Mouse (Mus musculus) liver, embryonic 15.5 days (tissue): ENCODE measurements around the gene 1700010I14Rik. TPM values are rescaled to one million over a fixed set of nuclear protein-coding genes. Genes with fewer than 3 reads are reported as not detected.

Source experiments
- ATAC-seq: fragments of 200-750 bp; cut with Nextera tagmentation; 2 replicates; pipeline ENCODE4 v1.8.0; 2017; ENCODE audit warnings: moderate number of reproducible peaks, mild to moderate bottlenecking, moderate library complexity; ENCODE audit not compliant: insufficient read depth
- H3K27ac ChIP-seq: fragments of 300-500 bp; sonication (generic); replicated peaks from 2 replicates; pipeline ENCODE4 v1.5.1; 2015; ENCODE audit warnings: mild to moderate bottlenecking, inconsistent platforms
- H3K27me3 ChIP-seq: fragments of 300-500 bp; sonication (generic); 2 replicates; pipeline ENCODE4 v1.6.1; 2015; ENCODE audit warnings: mild to moderate bottlenecking, inconsistent platforms
- H3K36me3 ChIP-seq: fragments of 300-500 bp; sonication (generic); replicated peaks from 2 replicates; pipeline ENCODE4 v1.6.1; 2015; ENCODE audit warnings: moderate library complexity, mild to moderate bottlenecking, inconsistent platforms
- H3K4me1 ChIP-seq: fragments of 300-500 bp; sonication (generic); replicated peaks from 2 replicates; pipeline ENCODE4 v1.6.1; 2015; ENCODE audit warnings: inconsistent platforms
- H3K4me2 ChIP-seq: fragments of 300-500 bp; sonication (generic); 2 replicates; pipeline ENCODE4 v1.6.1; 2015; ENCODE audit warnings: moderate library complexity, mild to moderate bottlenecking, inconsistent platforms
- H3K4me3 ChIP-seq: fragments of 300-500 bp; sonication (generic); replicated peaks from 2 replicates; pipeline ENCODE4 v1.5.1; 2015; ENCODE audit warnings: mild to moderate bottlenecking, inconsistent platforms
- H3K9ac ChIP-seq: fragments of 300-500 bp; sonication (generic); 2 replicates; pipeline ENCODE4 v1.6.1; 2015; ENCODE audit warnings: moderate library complexity, mild to moderate bottlenecking, inconsistent platforms
- H3K9me3 ChIP-seq: fragments of 300-500 bp; sonication (generic); replicated peaks from 2 replicates; pipeline ENCODE4 v1.6.1; 2016; ENCODE audit warnings: inconsistent platforms
- WGBS: fragments of 180-500 bp; shearing (Covaris S2); methylation state at CpG from one replicate; pipeline ENCODE4 v1.1.7; 2015; ENCODE audit warnings: mixed read lengths; ENCODE audit not compliant: insufficient replicate concordance; 5-methylcytosine and 5-hydroxymethylcytosine counted together
- polyA plus RNA-seq: library from polyadenylated mRNA; unstranded; fragments of >200 nt; fragmentation: Nextera tagmentation; extraction: Ambion mirVana; gene quantifications from 2 replicates; pipeline ENCODE4 v1.2.1, GENCODE M21; 2015

The 1700010I14Rik gene
- polyA plus RNA-seq, 1 experiment from 2014 or later: 0.56 TPM

GRCm38 (mm10) chr17:8974823-8975397 is 13.2 kb upstream of the 1700010I14Rik start:
- H3K4me3 ChIP-seq: no peak overlapping the region
- no peaks in the 10 kb centered on the region for H3K4me1 ChIP-seq
- H3K27me3 ChIP-seq: no peaks in the 10 kb centered on the region
- 47% methylated on average over 6 of the region's 6 CpGs for WGBS
- no peaks in the 10 kb centered on the region for H3K36me3 ChIP-seq
- no peak overlapping the region for H3K27ac ChIP-seq
- H3K4me2 ChIP-seq: no peak overlapping the region
- H3K9ac ChIP-seq: no peak overlapping the region
- no peak for ATAC-seq
- H3K9me3 ChIP-seq: no peaks in the 10 kb centered on the region

DNA sequence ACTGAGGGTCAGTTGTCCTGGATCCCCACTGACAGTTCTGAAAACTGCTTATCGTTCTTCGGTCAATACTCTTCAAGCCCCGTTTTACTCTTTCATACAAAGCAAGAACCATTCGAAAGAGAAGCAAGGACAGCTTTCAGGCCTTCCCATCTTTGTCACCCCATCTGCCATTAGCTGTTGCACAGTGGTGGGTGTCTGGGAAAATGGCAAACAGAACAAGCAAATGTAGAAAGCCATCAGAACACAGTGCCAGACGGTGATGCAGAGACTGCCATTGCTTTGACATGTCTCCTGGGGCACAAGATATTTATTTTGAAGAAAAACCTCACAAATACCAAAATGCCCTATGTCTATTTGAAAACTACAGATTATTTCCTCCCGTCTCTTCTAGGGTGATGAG is 11.4 kb upstream of the 1700010I14Rik start:
- Histone ChIP-seq H3K4me2 (no peak overlapping the region), H3K27me3 (no peaks in the 10 kb centered on the region), H3K9me3 (no peaks in the 10 kb centered on the region), H3K4me3 (no peak overlapping the region), H3K27ac (no peak overlapping the region), H3K9ac (no peak overlapping the region), H3K4me1 (no peaks in the 10 kb centered on the region), H3K36me3 (no peaks in the 10 kb centered on the region)
- no peak for ATAC-seq
- 71% methylated on average over 6 of the region's 6 CpGs for WGBS

GRCm38 (mm10) chr17:8977271-8977670 is 10.9 kb upstream of the 1700010I14Rik start:
- H3K9me3 ChIP-seq: no peaks in the 10 kb centered on the region
- no peak overlapping the region for H3K27ac ChIP-seq
- H3K27me3 ChIP-seq: no peaks in the 10 kb centered on the region
- no peak overlapping the region for H3K4me2 ChIP-seq
- no peaks in the 10 kb centered on the region for H3K36me3 ChIP-seq
- 52% methylated on average over 2 of the region's 2 CpGs for whole genome bisulfite sequencing
- no peaks in the 10 kb centered on the region for H3K4me1 ChIP-seq
- no peak for ATAC-seq
- H3K9ac ChIP-seq: no peak overlapping the region
- no peak overlapping the region for H3K4me3 ChIP-seq

DNA sequence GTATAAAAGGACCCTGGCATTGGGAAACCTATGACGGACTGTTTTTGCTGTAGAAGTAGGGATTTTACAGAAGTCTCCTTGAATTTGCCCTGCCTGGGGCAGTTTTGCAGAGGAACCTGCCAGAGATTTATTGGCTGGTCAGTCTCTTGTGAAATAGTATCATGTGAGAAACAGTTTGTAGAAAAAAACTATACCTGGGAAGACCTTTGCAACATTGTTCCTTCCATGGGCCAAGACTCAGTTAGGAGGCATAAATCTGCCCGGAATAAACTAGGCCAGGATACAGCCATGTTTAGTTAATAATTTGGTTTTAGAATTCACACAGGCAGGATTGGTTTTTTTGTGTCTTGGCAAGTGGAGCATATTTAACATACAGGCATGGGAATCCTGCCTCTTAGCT is 4.6 kb upstream of the 1700010I14Rik start:
- 69% methylated on average over 2 of the region's 2 CpGs for WGBS
- Histone ChIP-seq H3K4me1 (no peaks in the 10 kb centered on the region), H3K27me3 (no peaks in the 10 kb centered on the region), H3K36me3 (no peaks in the 10 kb centered on the region), H3K27ac (no peak overlapping the region), H3K4me2 (no peak overlapping the region), H3K9ac (no peak overlapping the region), H3K9me3 (no peaks in the 10 kb centered on the region), H3K4me3 (no peak overlapping the region)
- ATAC-seq: no peak

DNA sequence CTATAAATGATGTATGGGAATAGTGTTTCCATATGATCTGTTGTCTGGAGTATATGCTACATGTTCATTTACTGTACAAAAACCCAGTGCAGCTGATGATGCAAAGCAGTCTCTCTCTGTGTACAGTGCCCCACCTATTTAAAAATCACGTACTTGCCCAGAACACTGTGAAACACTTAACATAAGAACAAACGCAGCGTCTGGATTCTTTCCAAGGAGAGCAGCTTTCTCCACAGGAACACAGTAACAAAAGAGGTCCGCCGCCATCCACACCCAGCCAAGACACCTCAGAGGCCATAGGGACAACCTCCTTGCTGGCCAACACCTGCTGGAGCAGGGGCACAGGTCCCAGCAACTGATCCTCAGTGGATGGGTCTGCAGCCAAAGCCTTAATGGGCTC is 2.4 kb upstream of the 1700010I14Rik start:
- Histone ChIP-seq H3K4me3 (no peak overlapping the region), H3K4me2 (no peak overlapping the region)
- 63% methylated on average over 5 of the region's 5 CpGs for WGBS

DNA sequence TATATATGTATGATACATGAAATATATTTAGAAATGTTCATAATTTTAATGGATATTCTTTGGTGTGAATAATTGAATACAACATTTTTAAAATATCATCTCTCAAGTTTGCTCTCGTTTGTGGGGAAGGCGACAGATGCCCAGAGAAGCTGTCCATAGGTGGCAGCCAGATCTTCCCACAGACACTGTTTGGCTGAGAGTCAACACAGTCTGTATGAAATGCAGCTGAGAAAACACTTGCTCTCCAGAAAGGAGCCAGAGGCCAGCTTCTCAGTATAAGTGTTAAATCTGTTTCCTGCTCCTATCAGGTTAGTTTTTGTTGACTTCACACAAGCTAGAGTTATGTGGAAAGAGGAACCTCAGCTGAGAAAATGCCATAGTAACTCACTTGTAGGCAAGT is 1.6 kb upstream of the 1700010I14Rik start:
- Histone ChIP-seq H3K9ac (no peak overlapping the region), H3K4me3 (no peak overlapping the region), H3K4me2 (no peak overlapping the region), H3K27ac (no peak overlapping the region), H3K27me3 (no peaks in the 10 kb centered on the region), H3K4me1 (no peaks in the 10 kb centered on the region), H3K36me3 (no peaks in the 10 kb centered on the region), H3K9me3 (no peaks in the 10 kb centered on the region)
- 72% methylated on average over 2 of the region's 2 CpGs for WGBS
- ATAC-seq: no peak

More for the DNA sequence above, 2.4 kb upstream of the 1700010I14Rik start:
- ATAC-seq: no peak
- Histone ChIP-seq H3K36me3 (no peaks in the 10 kb centered on the region), H3K27me3 (no peaks in the 10 kb centered on the region), H3K9me3 (no peaks in the 10 kb centered on the region), H3K4me1 (no peaks in the 10 kb centered on the region), H3K9ac (no peak overlapping the region), H3K27ac (no peak overlapping the region)

DNA sequence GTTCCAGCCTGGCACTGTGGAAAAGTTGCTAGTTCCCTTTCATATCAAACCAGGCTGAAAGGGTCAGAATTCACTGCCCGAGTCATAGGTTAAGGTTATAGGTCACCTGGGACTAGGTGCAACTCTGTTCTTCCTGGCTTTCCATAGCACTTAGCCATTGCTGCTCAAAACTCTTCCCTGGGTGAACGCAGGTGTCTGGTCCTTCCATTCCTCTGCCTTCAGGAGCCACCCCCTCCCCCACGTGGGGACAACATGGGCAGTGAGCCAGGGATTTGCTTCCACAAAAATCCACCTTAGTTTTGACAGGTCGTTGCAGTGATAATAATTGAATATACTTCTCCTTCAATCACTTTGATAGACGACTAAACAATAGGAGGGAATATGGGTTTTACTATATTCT is 764 bp upstream of the 1700010I14Rik start:
- no peaks in the 10 kb centered on the region for H3K27me3 ChIP-seq
- H3K36me3 ChIP-seq: no peaks in the 10 kb centered on the region
- WGBS: 49% methylated on average over 5 of the region's 5 CpGs
- H3K4me2 ChIP-seq: no peak overlapping the region
- H3K4me3 ChIP-seq: no peak overlapping the region
- H3K27ac ChIP-seq: no peak overlapping the region
- H3K9me3 ChIP-seq: no peaks in the 10 kb centered on the region
- no peaks in the 10 kb centered on the region for H3K4me1 ChIP-seq
- H3K9ac ChIP-seq: no peak overlapping the region
- no peak for ATAC-seq

GRCm38 (mm10) chr17:8991160-8991559 is 3.0 kb downstream of the 1700010I14Rik start:
- 34% methylated on average over 8 of the region's 8 CpGs for WGBS
- H3K4me1 ChIP-seq: no peaks in the 10 kb centered on the region
- no peak for ATAC-seq

DNA sequence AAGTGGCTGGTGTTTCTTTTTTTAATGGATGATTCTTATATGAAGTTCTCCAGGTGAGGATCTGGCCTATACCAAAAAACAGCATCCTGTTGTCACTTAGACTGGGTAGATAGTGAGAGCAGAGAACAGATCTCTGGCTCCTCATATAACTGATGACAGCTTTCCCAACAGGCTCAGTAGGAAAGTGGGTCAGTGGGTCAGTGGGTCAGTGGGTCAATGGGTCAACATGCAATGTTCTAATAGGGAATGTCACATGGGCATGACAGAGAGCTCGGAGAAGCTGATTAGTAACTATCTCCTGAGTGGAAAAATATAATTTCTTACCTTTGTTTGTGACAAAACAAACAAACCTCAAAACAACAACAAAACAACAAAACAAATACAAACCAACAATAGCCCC is 7.2 kb downstream of the 1700010I14Rik start:
- H3K36me3 ChIP-seq: no peaks in the 10 kb centered on the region
- H3K4me1 ChIP-seq: no peaks in the 10 kb centered on the region
- H3K4me2 ChIP-seq: no peak overlapping the region
- ATAC-seq: no peak
- H3K9me3 ChIP-seq: no peaks in the 10 kb centered on the region
- 54% methylated on average over 1 of the region's 1 CpGs for WGBS
- no peak overlapping the region for H3K27ac ChIP-seq
- no peaks in the 10 kb centered on the region for H3K27me3 ChIP-seq
- H3K9ac ChIP-seq: no peak overlapping the region
- H3K4me3 ChIP-seq: no peak overlapping the region

More at GRCm38 (mm10) chr17:8991160-8991559, 3.0 kb downstream of the 1700010I14Rik start:
- H3K27ac ChIP-seq: no peak overlapping the region
- no peaks in the 10 kb centered on the region for H3K9me3 ChIP-seq
- no peaks in the 10 kb centered on the region for H3K27me3 ChIP-seq
- no peak overlapping the region for H3K9ac ChIP-seq
- no peak overlapping the region for H3K4me2 ChIP-seq
- no peak overlapping the region for H3K4me3 ChIP-seq
- no peaks in the 10 kb centered on the region for H3K36me3 ChIP-seq

- no peaks in the 10 kb centered on the region for H3K27me3 ChIP-seq
- H3K4me3 ChIP-seq: no peak overlapping the region
- H3K4me2 ChIP-seq: no peak overlapping the region
- no peaks in the 10 kb centered on the region for H3K36me3 ChIP-seq
- ATAC-seq: no peak
- no peaks in the 10 kb centered on the region for H3K9me3 ChIP-seq
- no peaks in the 10 kb centered on the region for H3K4me1 ChIP-seq
- H3K27ac ChIP-seq: no peak overlapping the region
- 36% methylated on average over 4 of the region's 4 CpGs for WGBS
- no peak overlapping the region for H3K9ac ChIP-seq
Measured at GRCm38 (mm10) chr17:9002438-9002837, 14.3 kb downstream of the 1700010I14Rik start.

DNA sequence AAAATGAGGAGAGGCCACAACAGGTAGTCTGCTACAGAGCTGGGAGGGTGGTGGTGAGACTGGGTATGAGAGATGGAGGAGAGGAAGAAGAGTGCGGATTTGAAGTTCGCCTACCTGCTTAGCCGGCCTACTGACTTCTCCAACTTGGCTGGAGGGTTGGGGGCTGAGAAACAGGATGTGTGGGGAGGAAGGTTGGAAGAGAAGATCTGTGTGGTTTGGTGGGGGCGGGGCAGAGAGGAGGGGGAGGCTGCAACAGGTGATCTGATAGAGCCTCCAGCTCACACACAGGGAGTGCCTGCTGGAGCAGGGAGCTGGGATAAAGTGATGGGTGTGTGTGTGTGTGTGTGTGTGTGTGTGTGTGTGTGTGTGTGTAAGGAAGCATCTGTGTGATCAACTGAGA is 16.4 kb downstream of the 1700010I14Rik start:
- 55% methylated on average over 4 of the region's 4 CpGs for WGBS
- ATAC-seq: no peak
- H3K9ac ChIP-seq: no peak overlapping the region
- H3K27me3 ChIP-seq: no peaks in the 10 kb centered on the region
- no peak overlapping the region for H3K4me3 ChIP-seq
- no peaks in the 10 kb centered on the region for H3K4me1 ChIP-seq
- no peaks in the 10 kb centered on the region for H3K36me3 ChIP-seq
- H3K9me3 ChIP-seq: no peaks in the 10 kb centered on the region
- H3K27ac ChIP-seq: no peak overlapping the region
- H3K4me2 ChIP-seq: no peak overlapping the region

DNA sequence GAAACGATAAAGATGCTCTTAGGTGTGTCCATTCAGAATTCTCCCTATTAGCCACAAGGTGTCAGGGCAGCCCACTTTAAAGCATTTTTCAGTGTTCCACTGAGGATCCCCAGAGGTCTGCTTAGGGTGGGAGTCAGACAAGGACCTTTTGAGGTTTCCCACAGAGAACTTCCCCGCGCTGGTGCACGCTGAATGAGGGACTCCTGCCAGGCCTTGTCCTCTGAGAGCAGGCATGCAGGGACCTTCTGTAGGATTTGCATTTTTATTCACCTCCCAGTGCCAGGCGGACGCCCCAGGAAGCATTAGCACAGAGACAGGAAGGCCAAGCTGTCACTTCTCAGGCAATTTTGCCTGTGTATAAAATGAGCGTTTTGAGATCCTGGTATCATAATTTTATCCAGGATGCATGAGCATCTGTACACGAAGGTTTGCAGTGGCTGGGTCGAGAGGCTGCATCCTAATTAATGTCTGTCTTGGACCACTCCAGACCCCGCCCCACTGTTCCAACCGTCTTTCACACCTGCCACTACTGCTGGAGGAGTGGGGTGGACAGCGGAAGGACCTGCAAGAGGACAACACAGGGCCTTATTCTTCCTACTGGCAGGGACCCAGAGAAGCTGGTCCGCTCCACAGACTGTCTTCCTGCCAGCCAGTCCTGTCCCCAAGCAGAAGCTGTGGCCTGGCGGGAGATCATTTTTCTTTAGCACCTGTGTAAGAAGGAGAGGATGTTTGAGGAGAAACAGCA is 35.2 kb downstream of the 1700010I14Rik start:
- ATAC-seq: no peak
- no peak overlapping the region for H3K27ac ChIP-seq
- 38% methylated on average over 14 of the region's 14 CpGs for WGBS
- H3K4me3 ChIP-seq: no peak overlapping the region
- H3K9me3 ChIP-seq: no peaks in the 10 kb centered on the region
- H3K27me3 ChIP-seq: no peaks in the 10 kb centered on the region
- H3K4me2 ChIP-seq: no peak overlapping the region
- no peak overlapping the region for H3K9ac ChIP-seq
- no peaks in the 10 kb centered on the region for H3K36me3 ChIP-seq
- no peaks in the 10 kb centered on the region for H3K4me1 ChIP-seq
